Mouse (Mus musculus): ENCODE measurements around the gene Btbd18.
A peak's percentile ranks its signal among the peaks of the same experiment; 100 is the strongest.

Btbd18 gene

DNA sequence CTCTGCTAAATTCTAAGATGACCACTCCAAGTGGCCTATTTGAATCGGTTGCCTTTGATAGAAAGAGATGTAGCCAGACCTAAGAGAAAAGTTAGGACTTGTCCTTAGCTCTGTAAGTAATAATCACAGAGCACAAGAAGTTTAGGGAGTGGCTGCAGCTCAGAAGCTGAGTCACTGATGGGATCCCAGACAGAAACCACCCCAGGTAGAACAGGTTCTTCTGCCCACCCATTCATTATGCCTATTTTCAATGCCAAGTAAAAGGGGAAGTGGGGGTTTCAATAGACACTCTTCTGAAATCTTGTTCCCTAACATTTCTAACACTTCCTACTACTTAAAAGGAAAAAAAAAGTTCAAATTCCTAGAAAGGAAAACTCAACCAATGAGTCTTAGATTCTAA, 46.4 kb downstream of the Btbd18 start:
- no peak for DNase-seq

DNA sequence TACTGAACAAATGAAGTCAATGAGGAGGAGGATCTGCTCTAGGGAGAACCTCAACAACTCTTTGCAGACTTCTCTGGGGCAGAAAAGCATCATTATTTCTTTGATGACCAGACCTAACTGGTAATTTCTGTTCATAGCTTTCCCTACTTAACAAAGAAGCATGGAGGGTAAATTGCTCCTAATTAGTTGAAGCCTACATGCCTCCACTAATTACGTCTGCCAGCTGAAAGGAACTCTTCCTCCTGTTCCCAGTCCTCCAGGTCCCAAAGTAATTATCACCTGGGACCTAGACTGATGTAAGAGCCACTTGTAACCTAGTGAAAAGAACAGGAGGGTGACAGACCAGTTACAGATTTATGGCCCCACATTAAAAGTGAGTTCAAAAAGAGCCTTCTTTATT, 48.6 kb downstream of the Btbd18 start:
- DNase-seq = no peak

DNA sequence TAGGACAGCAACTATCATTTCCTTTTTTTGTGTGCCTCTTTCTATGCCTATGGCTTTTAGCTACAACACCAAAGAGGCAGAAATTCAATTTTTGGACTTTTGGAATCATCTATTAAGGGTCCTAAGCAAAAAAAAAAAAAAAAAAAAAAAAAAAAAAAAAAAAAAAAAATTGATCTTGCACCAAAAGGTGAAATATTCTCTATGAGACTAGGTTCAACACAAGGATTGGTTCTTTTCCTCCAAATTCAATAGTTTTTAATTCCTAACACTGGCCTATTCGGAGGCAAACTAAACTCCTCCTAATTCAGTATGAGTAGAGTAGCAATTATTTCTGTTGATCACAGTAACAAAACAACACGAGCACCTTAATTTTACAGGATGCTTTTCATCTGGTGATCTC, 53.0 kb downstream of the Btbd18 start:
- DNase-seq = no peak

DNA sequence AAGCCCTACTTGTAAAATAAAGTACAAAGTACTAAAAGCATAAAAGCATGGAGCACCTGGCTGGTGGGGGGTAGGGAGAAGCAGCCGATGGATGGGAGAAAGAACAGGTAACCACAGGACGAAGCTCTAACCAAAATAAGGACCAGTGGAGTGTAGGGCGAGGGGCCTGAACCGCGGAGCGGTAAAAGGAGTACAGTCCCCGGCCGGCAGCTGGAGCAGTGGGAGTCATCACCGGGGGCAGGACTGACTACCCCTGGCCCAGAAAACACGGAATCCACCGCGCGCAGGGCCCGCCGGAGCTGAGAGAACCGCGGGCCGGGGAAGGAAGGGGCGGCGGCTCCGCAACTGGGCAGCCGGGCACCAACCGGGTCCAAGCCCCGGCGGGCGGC, 55.5 kb downstream of the Btbd18 start:
- no peak for DNase-seq

DNA sequence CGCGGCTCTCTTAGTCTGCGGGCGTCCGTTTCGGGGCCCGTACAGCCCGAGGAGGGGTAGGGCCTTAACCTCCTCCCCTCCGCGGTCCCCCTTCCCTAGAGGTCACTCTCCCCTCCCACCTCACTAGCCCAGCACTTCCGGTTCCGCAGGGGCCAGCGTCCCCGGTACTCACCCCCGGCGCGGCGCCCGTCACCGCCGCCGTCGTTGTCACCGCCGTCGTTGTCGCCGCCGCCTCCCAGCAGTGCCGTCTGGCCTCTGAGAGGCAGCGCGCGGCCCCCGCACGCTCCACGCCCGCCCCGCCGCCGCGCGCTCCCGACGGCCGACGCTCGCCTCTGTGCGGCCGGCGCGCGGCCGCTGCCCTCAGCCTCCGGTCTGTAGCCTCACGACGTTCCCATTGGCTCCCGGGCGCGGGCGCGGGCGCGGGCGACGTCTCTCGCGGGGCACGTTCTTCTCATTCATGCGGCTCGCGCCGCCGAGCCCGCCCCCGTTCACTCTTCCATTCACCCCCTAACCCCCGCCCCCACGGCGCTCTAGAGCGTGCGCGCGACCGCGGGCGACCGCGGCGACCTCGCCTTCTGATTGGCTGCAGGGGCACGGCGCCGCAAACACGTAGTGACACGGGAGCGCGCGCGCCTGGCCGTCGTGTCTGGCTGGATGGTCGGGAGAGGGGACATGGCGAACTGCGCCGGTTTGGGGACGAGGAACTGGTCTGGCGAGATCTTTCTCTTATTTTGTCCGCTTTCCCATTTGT, 56.1 kb downstream of the Btbd18 start, which contains the start of gene Zdhhc5:
TSS of gene Zdhhc5 (minus strand) at position 370 of the 751 bp plus-strand sequence.
- DNase-seq = peak; percentile 98

DNA sequence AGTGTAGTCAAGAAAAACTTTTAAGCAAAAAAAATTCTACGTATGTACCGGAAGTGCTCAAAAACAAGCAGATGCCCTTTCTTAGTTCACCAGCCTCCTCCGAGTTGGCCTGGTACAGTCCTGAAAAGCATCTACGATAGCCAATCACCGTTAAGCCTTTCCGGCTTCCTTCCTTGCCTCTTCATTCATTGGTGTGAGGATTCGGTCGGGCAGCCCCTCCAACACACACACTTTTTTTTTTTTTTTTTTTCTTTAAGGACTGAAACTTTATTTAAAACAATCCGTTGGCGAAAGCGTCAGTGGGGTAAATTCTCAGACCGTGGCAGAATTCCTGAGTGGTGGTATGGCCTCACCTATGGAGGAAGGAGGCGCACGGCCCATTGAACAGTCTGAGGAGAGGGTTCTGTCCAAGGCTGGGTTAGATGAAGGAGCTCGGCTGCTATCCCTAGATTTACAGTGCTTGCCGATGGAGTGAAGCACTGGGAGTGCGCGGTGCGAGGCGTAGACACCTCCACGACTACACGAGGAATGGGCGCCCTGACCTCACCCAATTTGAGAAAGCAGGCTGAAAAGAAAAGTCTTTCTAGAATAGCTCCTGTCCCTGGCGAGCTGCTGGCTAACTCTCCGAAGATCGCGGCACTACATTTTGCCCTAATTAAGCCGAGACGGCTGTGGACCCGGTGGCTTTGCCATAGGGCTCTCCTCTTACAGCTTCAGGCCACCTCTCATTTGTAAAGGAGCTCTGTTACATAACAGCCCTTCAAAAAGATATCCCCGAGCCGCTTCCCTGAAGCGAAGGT, 56.9 kb downstream of the Btbd18 start:
- DNase-seq = peak; percentile 93

DNA sequence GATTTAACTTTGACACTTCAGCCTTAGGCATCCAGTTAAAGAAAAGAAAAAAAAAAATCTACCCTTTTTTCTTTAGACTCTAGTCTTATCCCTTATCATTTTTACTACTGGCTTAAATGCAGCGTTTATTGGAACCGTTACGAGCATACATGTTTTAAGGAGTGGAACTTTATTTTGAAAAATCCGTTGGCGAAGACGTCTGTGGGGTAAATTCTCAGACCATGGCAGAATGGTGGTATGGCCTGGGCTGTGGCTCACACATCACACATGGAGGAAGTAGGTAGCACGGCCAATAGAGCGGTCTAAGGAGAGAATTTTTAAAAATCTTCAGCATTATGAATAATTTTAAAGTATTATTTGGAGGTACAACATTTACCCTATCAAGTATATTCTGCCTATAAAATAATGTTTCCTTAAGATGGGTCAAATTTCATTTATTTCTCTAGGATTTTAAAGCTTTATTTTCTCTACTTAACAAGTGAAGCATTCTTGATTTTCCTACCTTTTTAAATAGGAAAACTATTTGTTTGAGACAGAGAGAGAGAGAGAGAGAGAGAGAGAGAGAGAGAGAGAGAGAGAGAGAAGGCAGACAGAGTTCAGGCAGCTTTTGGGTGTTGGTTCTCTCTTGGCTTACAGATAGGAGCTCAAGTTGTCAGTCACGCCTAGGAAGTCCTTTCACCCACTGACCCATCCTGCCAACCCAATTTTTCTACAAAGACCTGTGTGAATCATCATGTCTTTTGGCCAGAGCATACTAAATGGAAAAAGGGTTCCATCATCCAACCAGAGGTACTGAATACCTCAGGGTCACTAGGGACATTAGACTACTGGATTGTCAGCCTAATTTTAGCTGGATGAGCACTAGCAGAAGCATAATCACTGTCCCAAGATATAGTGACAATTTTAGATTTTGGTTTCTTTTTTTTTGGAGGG, 57.8 kb downstream of the Btbd18 start:
- no peak for DNase-seq

DNA sequence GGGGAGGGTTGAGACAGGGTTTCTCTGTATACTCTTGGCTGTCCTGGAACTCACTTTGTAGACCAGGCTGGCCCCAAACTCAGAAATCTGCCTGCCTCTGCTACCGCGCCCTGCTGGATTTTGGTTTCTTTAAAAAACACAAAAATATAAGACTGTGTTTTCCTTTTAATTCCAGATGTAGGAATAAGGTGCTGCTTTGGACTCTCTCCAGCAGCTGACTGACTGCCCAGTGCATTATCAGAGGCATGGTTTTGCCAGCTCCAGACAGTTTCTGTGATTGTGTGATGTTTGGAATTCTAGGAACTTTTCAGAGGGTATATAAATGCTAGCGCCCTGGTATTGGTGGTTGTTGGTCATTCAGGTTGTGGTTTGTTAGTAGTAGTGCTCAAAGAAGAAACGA, 58.5 kb downstream of the Btbd18 start:
- DNase-seq = no peak
